Mouse (Mus musculus) fat pad, adult 2 months (tissue): Measurements from ENCODE around the gene Gm6509.
"Not testable (repeated sequence)": the region's sequence is repeated elsewhere in the genome, so short reads cannot be mapped to it uniquely, and the experiment has no call there.

Source experiments
- DNase-seq: peaks from one replicate; pipeline ENCODE4 v3.0.0-alpha.2; 2011; ENCODE audit warnings: low read depth, low spot score; ENCODE audit errors: extremely low read depth

Gm6509 gene

DNA sequence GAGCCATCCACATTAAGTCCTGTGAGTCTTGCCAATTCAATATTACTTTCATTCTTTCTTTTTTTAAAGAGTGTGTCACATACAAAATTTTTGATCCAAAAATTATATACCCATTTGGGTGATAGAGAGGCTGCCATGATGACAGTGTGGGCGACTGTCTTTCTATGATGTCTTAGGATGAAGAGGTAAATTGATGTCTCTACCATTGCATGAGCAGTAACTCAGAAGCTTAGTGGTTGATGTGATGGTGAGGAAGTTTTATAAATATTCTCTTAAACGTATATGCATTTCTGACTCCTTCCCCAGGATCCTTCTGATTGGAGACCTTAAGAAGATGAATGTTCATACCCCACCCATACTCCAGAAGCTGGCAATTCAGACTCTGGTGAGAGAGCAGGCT, at the start of gene Gm6509:
TSS of gene Gm6509 (plus strand) at position 301 of the 400 bp plus-strand sequence.
- not testable (repeated sequence) for DNase-seq

DNA sequence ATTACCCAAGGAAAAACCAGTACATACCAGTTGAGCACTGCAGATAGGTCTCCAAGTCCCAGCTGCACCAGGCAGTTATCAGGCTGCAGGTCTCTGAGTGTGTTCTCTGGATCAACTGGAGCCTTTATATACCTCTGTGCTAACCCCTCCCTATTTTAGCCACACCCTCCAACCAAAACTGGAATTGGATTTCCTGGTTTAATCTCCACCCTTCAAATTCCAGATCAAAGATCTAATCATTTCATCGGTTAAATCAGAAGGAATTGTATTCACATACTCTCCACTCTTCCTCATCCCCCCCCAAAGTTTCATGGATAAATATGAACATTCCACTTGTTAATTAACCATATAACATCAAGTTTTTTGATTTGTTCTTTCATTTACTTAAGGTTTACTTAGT, 7.5 kb upstream of the Gm6509 start, which contains the start of gene Gm3147:
TSS of gene Gm3147 (minus strand) at position 101 of the 400 bp plus-strand sequence.
- not testable (repeated sequence) for DNase-seq

DNA sequence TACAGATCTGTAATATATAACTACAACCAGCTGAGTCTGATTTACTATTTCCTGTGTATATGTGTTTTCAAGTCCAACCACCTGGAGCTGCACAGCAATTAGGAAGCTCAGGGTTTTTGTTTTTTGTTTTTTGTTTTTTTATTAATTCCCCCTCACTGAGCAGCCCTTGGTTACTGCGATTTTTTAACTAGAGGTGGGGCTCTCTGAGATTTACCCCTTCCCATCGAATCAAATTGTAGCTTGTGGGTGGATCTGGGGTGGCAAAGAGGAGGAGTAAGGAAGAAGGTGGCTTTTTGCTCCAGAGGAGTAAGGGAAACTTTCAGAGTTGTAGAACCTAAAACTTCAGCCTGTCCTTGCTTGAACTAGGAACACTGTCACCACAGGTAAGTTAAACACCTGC, 24.3 kb downstream of the Gm6509 start, which contains the start of gene Gm6205:
TSS of gene Gm6205 (plus strand) at position 301 of the 400 bp plus-strand sequence.
- not testable (repeated sequence) for DNase-seq
